Mouse (Mus musculus) olfactory bulb, adult 2 months (tissue): ENCODE data around the gene Ccdc136.

Experiments
- CTCF ChIP-seq: fragments of 200-500 bp; IDR thresholded peaks from 2 replicates; pipeline ENCODE4 v1.5.1; 2012; ENCODE audit warnings: low read depth, mild to moderate bottlenecking, low read length, moderate library complexity; ENCODE audit not compliant: insufficient read depth
- POLR2A ChIP-seq: fragments of 200-500 bp; IDR thresholded peaks from 2 replicates; pipeline ENCODE4 v1.6.1; 2012; ENCODE audit warnings: mild to moderate bottlenecking, low read depth, low read length, moderate library complexity; ENCODE audit not compliant: insufficient read depth

DNA sequence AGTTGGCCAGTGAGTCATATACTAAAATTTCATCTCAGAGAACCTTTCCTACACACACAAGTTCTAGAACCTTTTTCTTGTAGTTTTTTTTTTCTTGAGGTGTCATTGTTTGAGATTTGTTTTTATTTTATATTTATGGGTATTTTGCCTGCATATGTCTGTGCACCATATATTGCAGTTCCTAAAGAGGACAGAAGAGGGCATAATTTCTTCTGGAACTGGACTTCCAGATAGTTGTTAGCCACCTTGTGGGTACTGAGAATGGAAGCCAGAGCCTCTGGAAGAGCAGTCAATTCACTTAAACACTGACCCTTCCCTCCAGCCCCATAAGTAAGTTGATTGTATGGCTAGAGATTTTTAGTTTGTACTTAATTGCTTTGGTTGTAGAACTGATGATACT lies 44.5 kb upstream of the Ccdc136 start:
- no peak for TF ChIP-seq CTCF
- no peak for TF ChIP-seq POLR2A
